Mouse (Mus musculus) cortical plate, adult 2 months (tissue): ENCODE data around the gene Tspan1.

Experiments used
- CTCF ChIP-seq: fragments of 200-500 bp; IDR thresholded peaks from 2 replicates; pipeline ENCODE4 v1.5.1; 2011; ENCODE audit warnings: mild to moderate bottlenecking, control low read depth, low read length; ENCODE audit not compliant: insufficient read depth; ENCODE audit errors: extremely low read depth
- POLR2A ChIP-seq: fragments of 200-500 bp; IDR thresholded peaks from 2 replicates; pipeline ENCODE4 v1.6.1; 2011; ENCODE audit warnings: mild to moderate bottlenecking, low read length, control low read depth; ENCODE audit not compliant: insufficient read depth; ENCODE audit errors: extremely low read depth

DNA sequence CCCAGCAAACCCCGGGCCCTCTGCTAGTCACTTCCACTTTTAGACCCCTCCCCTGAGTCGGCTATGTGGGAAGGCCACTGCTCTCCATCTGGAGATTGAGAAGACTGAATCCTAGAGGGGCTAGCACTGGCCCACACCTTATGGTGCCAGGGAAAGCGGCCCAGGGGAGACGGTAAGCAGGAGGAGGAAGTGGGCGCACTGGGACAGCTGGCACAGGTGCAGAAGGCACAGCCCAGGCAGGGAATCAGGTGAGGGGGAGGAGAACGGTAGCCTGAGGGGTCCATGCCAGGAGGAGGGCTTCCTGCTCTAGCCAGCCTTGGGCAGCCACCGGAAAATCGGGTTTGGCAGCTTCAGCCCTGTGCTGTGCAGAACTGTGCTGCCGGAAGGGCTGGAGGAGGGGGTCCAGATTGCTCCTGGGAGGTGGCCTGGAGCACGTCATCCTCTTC lies 9.2 kb upstream of the Tspan1 start:
- TF ChIP-seq CTCF (no peak), POLR2A (0 out of 2 replicates have a peak, but pooled peaks have one; percentile 42)
